In the genomic region with DNA sequence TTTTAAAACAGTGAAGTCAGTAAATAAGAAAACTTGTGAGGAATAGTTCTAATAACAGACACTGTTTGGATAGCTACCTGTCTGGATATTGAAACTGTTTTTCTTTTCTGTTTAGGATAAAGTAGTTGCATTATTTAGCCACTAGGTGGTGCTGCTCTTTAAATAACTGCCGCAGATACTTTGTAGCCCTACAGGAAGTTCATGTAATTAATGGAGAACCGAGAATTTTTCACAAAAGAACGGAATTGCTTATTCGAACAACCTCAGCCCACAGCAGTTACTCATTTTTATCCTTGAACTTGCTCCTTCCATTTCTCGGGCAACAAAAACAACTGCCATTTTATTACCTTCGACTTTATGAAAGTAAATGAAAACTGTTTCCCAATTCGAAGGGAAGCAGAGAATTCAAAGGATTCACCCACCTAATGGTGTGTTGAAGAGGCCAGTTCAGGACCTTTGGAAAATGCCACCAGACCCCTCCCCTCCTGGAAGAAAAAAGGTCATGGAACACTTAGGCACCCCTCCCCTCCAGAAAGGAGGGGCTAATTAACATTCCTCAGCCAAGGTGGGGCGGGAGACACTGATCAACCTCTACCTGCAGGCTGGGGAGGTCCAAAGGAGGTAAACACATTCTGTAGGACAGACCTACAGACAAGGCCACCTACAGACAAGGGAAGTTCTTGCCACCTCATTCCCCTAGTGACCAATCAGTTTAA, we compare ENCODE assay signal across 8 mouse cellular contexts.
A peak's percentile ranks its signal among the peaks of the same experiment; 100 is the strongest.
DNase-seq lines count a peak whose midpoint lies in the region; ATAC-seq and TF ChIP-seq lines count a peak whose summit lies in the region.

No protein-coding gene starts in this region.

- intact Hi-C loops in left cerebral cortex, postnatal 14 days (cut with DNase I), result loop anchor here (10.0 kb wide), 3 partner anchors 491 to 811 kb away; no protein-coding TSS in a partner anchor
- intact Hi-C loops in left cerebral cortex, postnatal 4 days (cut with DNase I), result loop anchor here (10.0 kb wide), 2 partner anchors 501 to 811 kb away; no protein-coding TSS in a partner anchor

- WGBS in forebrain, postnatal 0 days, result 17% methylated on average over 8 of the region's 8 CpGs
- WGBS in kidney, embryonic 15.5 days, result 15% methylated on average over 8 of the region's 8 CpGs
- whole genome bisulfite sequencing in midbrain, embryonic 10.5 days, result 24% methylated on average over 8 of the region's 8 CpGs

- H3K4me1 ChIP-seq in forebrain, postnatal 0 days (ENCODE audit: insufficient read depth), result peaks cover 5% of the 10 kb centered on the region; the same call in 1 of the 2 replicates
- H3K4me1 ChIP-seq in kidney, embryonic 15.5 days, result peaks cover 7% of the 10 kb centered on the region
- no peaks in the 10 kb centered on the region for H3K4me1 ChIP-seq in midbrain, embryonic 10.5 days

- H3K4me3 ChIP-seq in forebrain, postnatal 0 days (ENCODE audit: low read depth, low read length), result peak overlapping the region; percentile 21
- H3K4me3 ChIP-seq in kidney, embryonic 15.5 days (replicated peaks), result peak overlapping the region; percentile 37
- H3K4me3 ChIP-seq in midbrain, embryonic 10.5 days, result peak overlapping the region; percentile 42

- TF ChIP-seq CTCF in forebrain, postnatal 0 days (IDR thresholded peaks at IDR 0.05; ENCODE audit: low read depth), result peak; percentile 82

- no peaks in the 10 kb centered on the region for H3K27me3 ChIP-seq in forebrain, postnatal 0 days (ENCODE audit: insufficient read depth, low read length)
- no peaks in the 10 kb centered on the region for H3K27me3 ChIP-seq in kidney, embryonic 15.5 days
- no peaks in the 10 kb centered on the region for H3K27me3 ChIP-seq in midbrain, embryonic 10.5 days (ENCODE audit: low read depth, poor library complexity, severe bottlenecking)

- no peak overlapping the region; the same call in 1 of the 2 replicates for H3K9ac ChIP-seq in forebrain, postnatal 0 days
- H3K9ac ChIP-seq in kidney, embryonic 15.5 days, result 0 out of 2 replicates have a peak overlapping the region, but pooled peaks have one; percentile 21

- H3K27ac ChIP-seq in forebrain, postnatal 0 days (ENCODE audit: low read depth, low read length), result no peak overlapping the region
- H3K27ac ChIP-seq in kidney, embryonic 15.5 days, result no peak overlapping the region
- no peak overlapping the region for H3K27ac ChIP-seq in midbrain, embryonic 10.5 days (replicated peaks)

- DNase-seq in left cerebral cortex, postnatal 14 days (ENCODE audit: low spot score in 2 of 2), result peak; percentile 37 to 65
- no peak for DNase-seq in left cerebral cortex, postnatal 4 days
- DNase-seq in c-Kit-positive CD71-negative TER-119-negative erythroid progenitor cells, embryonic 14.5 days (ENCODE audit: low read depth), result peak; percentile 45
- peak; percentile 78 for DNase-seq in forebrain, postnatal 0 days
- no peak for DNase-seq in midbrain, embryonic 10.5 days (ENCODE audit: low spot score)
- DNase-seq in layer of hippocampus, postnatal 10 days (ENCODE audit: low spot score in 2 of 2), result no peak
- no peak for DNase-seq in gastrocnemius, postnatal 25 days

- H3K9me3 ChIP-seq in forebrain, postnatal 0 days (ENCODE audit: low read length), result no peaks in the 10 kb centered on the region
- H3K9me3 ChIP-seq in kidney, embryonic 15.5 days (replicated peaks), result no peaks in the 10 kb centered on the region
- H3K9me3 ChIP-seq in midbrain, embryonic 10.5 days (replicated peaks), result no peaks in the 10 kb centered on the region

- peak overlapping the region; percentile 35 for H3K4me2 ChIP-seq in forebrain, postnatal 0 days (ENCODE audit: low read depth)
- H3K4me2 ChIP-seq in kidney, embryonic 15.5 days, result peak overlapping the region; percentile 55

- no peaks in the 10 kb centered on the region for H3K36me3 ChIP-seq in forebrain, postnatal 0 days (ENCODE audit: insufficient read depth)
- H3K36me3 ChIP-seq in kidney, embryonic 15.5 days, result no peaks in the 10 kb centered on the region
- H3K36me3 ChIP-seq in midbrain, embryonic 10.5 days, result no peaks in the 10 kb centered on the region

- peak; percentile 70 for ATAC-seq in forebrain, postnatal 0 days
- ATAC-seq in kidney, embryonic 15.5 days (replicated peaks; ENCODE audit: low FRiP score), result peak; percentile 64; the same call in 1 of the 2 replicates

Comparison
In these comparisons a context has a peak if more than half of its experiments do, and no peak if none do; other contexts are left out.
1. DNase-seq: peak in left cerebral cortex, postnatal 14 days (2 of 2), c-Kit-positive CD71-negative TER-119-negative erythroid progenitor cells, embryonic 14.5 days (single experiment) and forebrain, postnatal 0 days (single experiment); none in left cerebral cortex, postnatal 4 days (single experiment), midbrain, embryonic 10.5 days (single experiment), layer of hippocampus, postnatal 10 days (0 of 2) and gastrocnemius, postnatal 25 days (single experiment).
2. Peak in every context shown above with its lines, with median percentiles within 50 percentile points of each other: H3K4me3 ChIP-seq.